Mouse (Mus musculus): Measurements from ENCODE around the gene Olfr1140. TPM values are rescaled to one million over a fixed set of nuclear protein-coding genes. Genes with fewer than 3 reads are reported as not detected.

Gene Olfr1140
- polyA plus RNA-seq, 1 experiment, result not detected

DNA sequence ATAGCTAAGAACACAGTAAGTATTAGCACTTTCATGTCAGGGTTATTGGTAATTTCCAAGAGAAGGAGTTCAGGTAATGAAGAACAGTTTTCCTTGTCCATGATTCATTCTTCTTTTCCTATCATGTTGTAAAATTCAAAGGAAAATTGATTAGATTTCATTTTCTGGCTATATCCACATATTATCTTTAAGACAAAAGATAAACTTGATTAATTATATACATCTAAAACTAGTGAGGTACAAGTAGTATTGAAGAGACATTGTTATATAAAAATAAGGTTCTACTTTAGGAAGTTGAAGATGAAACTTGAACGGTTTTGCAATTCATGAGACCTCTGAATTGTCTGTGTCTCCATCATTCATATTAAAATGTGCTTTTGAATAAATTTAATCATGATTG lies 10.3 kb downstream of the Olfr1140 start, which contains the start of gene Olfr1141:
Gene Olfr1141, minus strand, starts transcription at position 101 of the 400 bp plus-strand sequence.
- no peak within 1 kb of the TSS for H3ac ChIP-seq (ENCODE audit: control insufficient read depth, insufficient read length)
- no peaks in the 10 kb centered on the region for H3K36me3 ChIP-seq (ENCODE audit: control insufficient read depth, insufficient read depth)
- H3K79me2 ChIP-seq (ENCODE audit: control insufficient read depth, insufficient read depth), result no peaks in the 10 kb centered on the region
- H3K27me3 ChIP-seq (ENCODE audit: control insufficient read depth, insufficient read depth, insufficient read length), result no peaks in the 10 kb centered on the region
- H3K4me2 ChIP-seq (ENCODE audit: low read depth), result no peak within 1 kb of the TSS
- no peak within 1 kb of the TSS for H3K4me3 ChIP-seq
- TF ChIP-seq TCF3 (IDR thresholded peaks at IDR 0.05; ENCODE audit: insufficient read length, low read depth), result no peak
- no peak for TF ChIP-seq USF1 (IDR thresholded peaks at IDR 0.05; ENCODE audit: low read depth)
- TF ChIP-seq POLR2AphosphoS2 (IDR thresholded peaks at IDR 0.05; ENCODE audit: insufficient read length, low read depth), result no peak

DNA sequence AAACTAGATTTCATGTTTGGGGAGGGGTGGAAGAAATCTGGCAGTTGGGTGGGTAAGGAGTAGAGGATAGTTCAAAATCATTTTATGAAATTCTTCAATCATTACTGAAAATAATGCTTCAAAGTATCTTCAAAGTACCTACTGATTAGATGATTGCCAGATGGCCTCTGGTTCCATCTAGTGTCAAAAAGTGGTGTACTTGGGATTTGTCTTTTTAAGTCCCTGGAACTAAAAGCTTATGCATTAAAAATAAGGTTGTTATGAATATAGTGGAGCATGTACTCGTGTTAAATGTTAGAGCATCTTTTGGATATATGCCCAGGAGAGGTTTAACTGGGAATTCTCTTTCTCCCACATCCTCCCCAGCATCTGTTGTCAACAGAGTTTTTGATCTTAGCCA lies 32.6 kb downstream of the Olfr1140 start:
- Histone ChIP-seq H3K4me3 (no peak overlapping the region), H3K4me2 (ENCODE audit: low read depth) (no peak overlapping the region), H3ac (ENCODE audit: control insufficient read depth, insufficient read length) (no peak overlapping the region), H3K79me2 (ENCODE audit: control insufficient read depth, insufficient read depth) (no peaks in the 10 kb centered on the region), H3K27me3 (ENCODE audit: control insufficient read depth, insufficient read depth, insufficient read length) (no peaks in the 10 kb centered on the region), H3K36me3 (ENCODE audit: control insufficient read depth, insufficient read depth) (no peaks in the 10 kb centered on the region)
- TF ChIP-seq CEBPB (IDR thresholded peaks at IDR 0.05; ENCODE audit: insufficient read depth, poor library complexity, severe bottlenecking) (no peak), MYOD1 (IDR thresholded peaks at IDR 0.05; ENCODE audit: control insufficient read depth in 1 of 3, insufficient read length in 2 of 3, low read depth in 2 of 3) (no peak), MYOG (IDR thresholded peaks at IDR 0.05; ENCODE audit: control insufficient read depth in 1 of 3, insufficient read depth in 1 of 3, insufficient read length in 2 of 3, low read depth in 2 of 3) (no peak), POLR2AphosphoS2 (IDR thresholded peaks at IDR 0.05; ENCODE audit: insufficient read length, low read depth) (no peak), POLR2A (IDR thresholded peaks at IDR 0.05; ENCODE audit: insufficient read length, low read depth) (no peak), MAX (IDR thresholded peaks at IDR 0.05; ENCODE audit: low read depth) (no peak), REST (IDR thresholded peaks at IDR 0.05; ENCODE audit: insufficient read depth, insufficient read length) (no peak), SRF (IDR thresholded peaks at IDR 0.05; ENCODE audit: control insufficient read depth, insufficient read length, low read depth) (no peak), E2F4 (IDR thresholded peaks at IDR 0.05; ENCODE audit: insufficient read depth) (no peak), TCF12 (IDR thresholded peaks at IDR 0.05; ENCODE audit: insufficient read depth, poor library complexity, severe bottlenecking) (no peak), TCF3 (IDR thresholded peaks at IDR 0.05; ENCODE audit: insufficient read length, low read depth) (no peak), USF1 (IDR thresholded peaks at IDR 0.05; ENCODE audit: low read depth) (no peak)

DNA sequence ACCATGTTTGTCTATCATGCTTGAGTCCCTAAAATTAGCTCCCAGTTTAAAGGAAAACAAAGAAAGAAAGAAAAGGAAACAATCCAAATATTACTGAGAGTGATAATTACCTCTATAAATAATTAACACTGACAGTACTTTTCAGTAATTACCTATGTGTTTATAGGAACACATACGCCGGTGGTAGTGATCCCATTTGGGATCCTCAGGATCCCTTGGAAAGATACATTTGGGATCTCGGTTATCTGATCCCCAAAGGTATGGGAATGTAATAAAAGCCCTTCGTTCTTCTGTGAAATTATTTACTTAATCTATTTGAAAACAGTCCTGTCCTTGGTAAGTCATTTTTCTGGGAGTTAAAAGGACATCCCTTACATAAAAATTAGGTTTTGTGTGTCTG lies 35.6 kb downstream of the Olfr1140 start, which contains the start of gene Olfr152:
Gene Olfr152, plus strand, starts transcription at position 301 of the 400 bp plus-strand sequence.
- TF ChIP-seq E2F4 (IDR thresholded peaks at IDR 0.05; ENCODE audit: insufficient read depth), result no peak
- TF ChIP-seq POLR2AphosphoS2 (IDR thresholded peaks at IDR 0.05; ENCODE audit: insufficient read length, low read depth), result no peak
- no peak for TF ChIP-seq REST (IDR thresholded peaks at IDR 0.05; ENCODE audit: insufficient read depth, insufficient read length)
- TF ChIP-seq TCF12 (IDR thresholded peaks at IDR 0.05; ENCODE audit: insufficient read depth, poor library complexity, severe bottlenecking), result no peak
- no peak for TF ChIP-seq SRF (IDR thresholded peaks at IDR 0.05; ENCODE audit: control insufficient read depth, insufficient read length, low read depth)
- TF ChIP-seq USF1 (IDR thresholded peaks at IDR 0.05; ENCODE audit: low read depth), result no peak
- TF ChIP-seq MYOG (IDR thresholded peaks at IDR 0.05; ENCODE audit: control insufficient read depth in 1 of 3, insufficient read depth in 1 of 3, insufficient read length in 2 of 3, low read depth in 2 of 3), result no peak
- no peak for TF ChIP-seq CEBPB (IDR thresholded peaks at IDR 0.05; ENCODE audit: insufficient read depth, poor library complexity, severe bottlenecking)
- no peak for TF ChIP-seq TCF3 (IDR thresholded peaks at IDR 0.05; ENCODE audit: insufficient read length, low read depth)
- TF ChIP-seq MAX (IDR thresholded peaks at IDR 0.05; ENCODE audit: low read depth), result no peak
- TF ChIP-seq MYOD1 (IDR thresholded peaks at IDR 0.05; ENCODE audit: control insufficient read depth in 1 of 3, insufficient read length in 2 of 3, low read depth in 2 of 3), result no peak
- TF ChIP-seq POLR2A (IDR thresholded peaks at IDR 0.05; ENCODE audit: insufficient read length, low read depth), result no peak
- Histone ChIP-seq H3K79me2 (ENCODE audit: control insufficient read depth, insufficient read depth) (no peaks in the 10 kb centered on the region), H3K4me3 (no peak within 1 kb of the TSS), H3K4me2 (ENCODE audit: low read depth) (no peak within 1 kb of the TSS), H3K36me3 (ENCODE audit: control insufficient read depth, insufficient read depth) (no peaks in the 10 kb centered on the region), H3K27me3 (ENCODE audit: control insufficient read depth, insufficient read depth, insufficient read length) (no peaks in the 10 kb centered on the region), H3ac (ENCODE audit: control insufficient read depth, insufficient read length) (no peak within 1 kb of the TSS)

Other genes starting within 250 kb of the Olfr1140 start
- gene Pramel7, start 246.7 kb upstream of the Olfr1140 start, polyA plus RNA-seq (2012; fragmentation: generic; extraction: Trizol), result not detected
- not detected for gene Pramel6, start 237.2 kb upstream of the Olfr1140 start, polyA plus RNA-seq (2012; fragmentation: generic; extraction: Trizol)
- not detected for gene Olfr153, start 212.0 kb upstream of the Olfr1140 start, polyA plus RNA-seq (2012; fragmentation: generic; extraction: Trizol)
- not detected for gene Olfr1128, start 198.2 kb upstream of the Olfr1140 start, polyA plus RNA-seq (2012; fragmentation: generic; extraction: Trizol)
- gene Olfr1129, start 169.8 kb upstream of the Olfr1140 start, polyA plus RNA-seq (2012; fragmentation: generic; extraction: Trizol), result not detected
- not detected for gene Olfr1130, start 137.5 kb upstream of the Olfr1140 start, polyA plus RNA-seq (2012; fragmentation: generic; extraction: Trizol)
- gene Olfr1131, start 116.6 kb upstream of the Olfr1140 start, polyA plus RNA-seq (2012; fragmentation: generic; extraction: Trizol), result not detected
- not detected for gene Olfr1132, start 106.2 kb upstream of the Olfr1140 start, polyA plus RNA-seq (2012; fragmentation: generic; extraction: Trizol)
- not detected for gene Olfr1133, start 96.4 kb upstream of the Olfr1140 start, polyA plus RNA-seq (2012; fragmentation: generic; extraction: Trizol)
- not detected for gene Olfr1134, start 85.3 kb upstream of the Olfr1140 start, polyA plus RNA-seq (2012; fragmentation: generic; extraction: Trizol)
- gene Olfr1135, start 70.1 kb upstream of the Olfr1140 start, polyA plus RNA-seq (2012; fragmentation: generic; extraction: Trizol), result not detected
- gene Olfr1136, start 49.8 kb upstream of the Olfr1140 start, polyA plus RNA-seq (2012; fragmentation: generic; extraction: Trizol), result not detected
- gene Olfr1137, start 30.6 kb upstream of the Olfr1140 start, polyA plus RNA-seq (2012; fragmentation: generic; extraction: Trizol), result not detected
- not detected for gene Olfr1138, start 3.8 kb upstream of the Olfr1140 start, polyA plus RNA-seq (2012; fragmentation: generic; extraction: Trizol)
- not detected for gene Olfr1141, start 10.2 kb downstream of the Olfr1140 start, polyA plus RNA-seq (2012; fragmentation: generic; extraction: Trizol)
- not detected for gene Olfr152, start 35.7 kb downstream of the Olfr1140 start, polyA plus RNA-seq (2012; fragmentation: generic; extraction: Trizol)
- gene Olfr1143, start 56.8 kb downstream of the Olfr1140 start, polyA plus RNA-seq (2012; fragmentation: generic; extraction: Trizol), result not detected
- gene Olfr1145, start 66.1 kb downstream of the Olfr1140 start, polyA plus RNA-seq (2012; fragmentation: generic; extraction: Trizol), result not detected
- gene Olfr1148, start 86.8 kb downstream of the Olfr1140 start, polyA plus RNA-seq (2012; fragmentation: generic; extraction: Trizol), result not detected
- not detected for gene Olfr1150-ps1, start 100.2 kb downstream of the Olfr1140 start, polyA plus RNA-seq (2012; fragmentation: generic; extraction: Trizol)
- not detected for gene Olfr1151, start 112.1 kb downstream of the Olfr1140 start, polyA plus RNA-seq (2012; fragmentation: generic; extraction: Trizol)
- not detected for gene Olfr1152, start 122.7 kb downstream of the Olfr1140 start, polyA plus RNA-seq (2012; fragmentation: generic; extraction: Trizol)
- gene Olfr1153, start 151.2 kb downstream of the Olfr1140 start, polyA plus RNA-seq (2012; fragmentation: generic; extraction: Trizol), result not detected
- not detected for gene Olfr1154, start 161.4 kb downstream of the Olfr1140 start, polyA plus RNA-seq (2012; fragmentation: generic; extraction: Trizol)
- not detected for gene Olfr1155, start 201.4 kb downstream of the Olfr1140 start, polyA plus RNA-seq (2012; fragmentation: generic; extraction: Trizol)
- not detected for gene Olfr1156, start 209.3 kb downstream of the Olfr1140 start, polyA plus RNA-seq (2012; fragmentation: generic; extraction: Trizol)
- not detected for gene Olfr1157, start 224.5 kb downstream of the Olfr1140 start, polyA plus RNA-seq (2012; fragmentation: generic; extraction: Trizol)
- gene Olfr74, start 230.9 kb downstream of the Olfr1140 start, polyA plus RNA-seq (2012; fragmentation: generic; extraction: Trizol), result not detected
- not detected for gene Olfr1158, start 246.4 kb downstream of the Olfr1140 start, polyA plus RNA-seq (2012; fragmentation: generic; extraction: Trizol)

Data from myocyte (in vitro differentiated cells).